Mouse (Mus musculus) heart, embryonic 11.5 days (tissue): ENCODE measurements around the gene Unc13d. TPM values are rescaled to one million over a fixed set of nuclear protein-coding genes. Genes with fewer than 3 reads are reported as not detected.

ENCODE experiments used
- ATAC-seq: fragments of 200-750 bp; cut with Nextera tagmentation; replicated peaks from 2 replicates; pipeline ENCODE4 v1.8.0; 2017; ENCODE audit warnings: moderate library complexity; ENCODE audit not compliant: insufficient number of reproducible peaks, low FRiP score, low TSS enrichment
- H3K27ac ChIP-seq: fragments of 300-500 bp; sonication (generic); 2 replicates; pipeline ENCODE4 v1.5.1; 2014; ENCODE audit warnings: mild to moderate bottlenecking, low read depth, low read length
- H3K27me3 ChIP-seq: fragments of 300-500 bp; sonication (generic); 2 replicates; pipeline ENCODE4 v1.6.1; 2014; ENCODE audit warnings: mild to moderate bottlenecking, low read length, mixed read lengths; ENCODE audit not compliant: control insufficient read depth, insufficient read depth
- H3K36me3 ChIP-seq: fragments of 300-500 bp; sonication (generic); 2 replicates; pipeline ENCODE4 v1.6.1; 2014; ENCODE audit warnings: mild to moderate bottlenecking, low read length, moderate library complexity, mixed read lengths; ENCODE audit not compliant: control insufficient read depth, insufficient read depth
- H3K4me1 ChIP-seq: fragments of 300-500 bp; sonication (generic); 2 replicates; pipeline ENCODE4 v1.6.1; 2014; ENCODE audit warnings: low read length; ENCODE audit not compliant: control insufficient read depth, insufficient read depth
- H3K4me2 ChIP-seq: fragments of 300-500 bp; sonication (generic); 2 replicates; pipeline ENCODE4 v1.6.1; 2014; ENCODE audit warnings: mild to moderate bottlenecking, moderate library complexity
- H3K4me3 ChIP-seq: fragments of 300-500 bp; sonication (generic); 2 replicates; pipeline ENCODE4 v1.5.1; 2014; ENCODE audit warnings: low read depth, low read length
- H3K9ac ChIP-seq: fragments of 300-500 bp; sonication (generic); 2 replicates; pipeline ENCODE4 v1.6.1; 2014; ENCODE audit warnings: mild to moderate bottlenecking, low read depth, low read length, moderate library complexity
- H3K9me3 ChIP-seq: fragments of 300-500 bp; sonication (generic); replicated peaks from 2 replicates; pipeline ENCODE4 v1.6.1; 2016; ENCODE audit warnings: low read length; ENCODE audit not compliant: control insufficient read depth
- WGBS: fragments of 180-500 bp; shearing (Covaris S2); extraction: QIAGEN DNeasy Blood & Tissue Kit; methylation state at CpG from one replicate; pipeline ENCODE4 v1.1.7; 2014; ENCODE audit not compliant: insufficient replicate concordance; 5-methylcytosine and 5-hydroxymethylcytosine counted together
- polyA plus RNA-seq: library from polyadenylated mRNA; unstranded; fragments of >200 nt; fragmentation: Nextera tagmentation; extraction: Ambion mirVana; gene quantifications from 2 replicates; pipeline ENCODE4 v1.2.1, GENCODE M21; 2014

Gene Unc13d
- polyA plus RNA-seq, 1 experiment from 2014 or later, result 2.6 TPM

DNA sequence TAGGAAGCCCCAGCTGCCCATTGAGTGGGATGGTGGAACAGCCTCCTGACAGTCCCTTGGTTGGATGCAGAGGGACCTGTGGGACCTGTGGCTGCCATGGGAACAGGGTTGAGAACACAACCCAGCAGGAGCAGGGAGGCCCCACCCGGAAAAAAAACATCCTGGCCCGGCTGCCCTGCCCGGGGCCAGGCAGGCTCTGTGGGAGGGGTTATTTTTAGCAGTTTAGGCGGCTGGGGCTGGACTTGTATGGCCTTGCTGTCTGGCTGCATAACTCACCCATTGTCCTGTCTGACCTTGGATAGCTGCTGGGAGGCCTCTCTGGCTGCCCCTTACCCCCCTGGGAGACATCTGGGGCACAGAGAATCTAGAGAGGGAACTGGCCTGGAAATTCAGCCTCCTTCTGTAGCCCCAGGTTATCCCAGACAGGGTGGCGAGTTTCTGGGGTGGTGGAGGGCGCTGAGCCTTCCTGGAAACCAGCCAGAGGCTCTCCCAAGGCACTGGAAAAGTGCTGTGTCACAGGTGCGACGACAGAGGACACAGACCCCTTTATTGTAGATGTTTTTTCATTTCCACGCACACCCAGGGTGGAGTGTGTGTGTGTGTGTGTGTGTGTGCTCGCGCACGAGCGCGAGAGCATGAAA lies 26.4 kb upstream of the Unc13d start:
- peak overlapping the region; percentile 96 for H3K27ac ChIP-seq
- H3K4me1 ChIP-seq, result peaks cover 86% of the 10 kb centered on the region
- H3K4me3 ChIP-seq, result no peak overlapping the region
- H3K27me3 ChIP-seq, result peaks cover 12% of the 10 kb centered on the region
- H3K9ac ChIP-seq, result peak overlapping the region; percentile 65
- no peaks in the 10 kb centered on the region for H3K36me3 ChIP-seq
- H3K4me2 ChIP-seq, result peak overlapping the region; percentile 24
- 32% methylated on average over 14 of the region's 14 CpGs for WGBS
- no peaks in the 10 kb centered on the region for H3K9me3 ChIP-seq
- ATAC-seq, result peak; percentile 74

DNA sequence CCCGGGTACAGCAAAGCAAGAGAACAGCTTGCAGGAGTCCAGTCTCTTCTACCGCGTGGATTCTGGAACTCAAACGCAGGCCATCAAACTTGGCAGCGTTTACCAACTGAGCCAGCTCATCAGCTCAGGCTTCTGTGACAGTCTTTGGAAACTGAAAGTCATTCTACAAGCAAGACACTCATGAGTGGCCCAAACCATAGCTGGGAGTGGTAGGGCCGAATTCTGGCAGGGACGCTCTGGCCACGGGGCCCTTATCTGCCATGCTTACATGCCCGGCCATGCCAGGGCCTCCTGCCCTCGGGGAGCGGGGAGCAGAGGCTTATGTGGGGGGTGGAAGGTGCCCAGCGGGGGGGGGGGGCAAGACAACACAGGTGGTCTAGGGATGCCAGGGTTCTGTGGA lies 25.8 kb upstream of the Unc13d start:
- 48% methylated on average over 12 of the region's 12 CpGs for WGBS
- H3K9ac ChIP-seq, result peak overlapping the region; percentile 34; the same call in 1 of the 2 replicates
- H3K4me1 ChIP-seq, result peaks cover 89% of the 10 kb centered on the region
- no peaks in the 10 kb centered on the region for H3K9me3 ChIP-seq
- peak overlapping the region; percentile 24; the same call in 1 of the 2 replicates for H3K4me2 ChIP-seq
- peak overlapping the region; percentile 96 for H3K27ac ChIP-seq
- peaks cover 12% of the 10 kb centered on the region for H3K27me3 ChIP-seq
- H3K4me3 ChIP-seq, result no peak overlapping the region
- H3K36me3 ChIP-seq, result no peaks in the 10 kb centered on the region
- ATAC-seq, result no peak

DNA sequence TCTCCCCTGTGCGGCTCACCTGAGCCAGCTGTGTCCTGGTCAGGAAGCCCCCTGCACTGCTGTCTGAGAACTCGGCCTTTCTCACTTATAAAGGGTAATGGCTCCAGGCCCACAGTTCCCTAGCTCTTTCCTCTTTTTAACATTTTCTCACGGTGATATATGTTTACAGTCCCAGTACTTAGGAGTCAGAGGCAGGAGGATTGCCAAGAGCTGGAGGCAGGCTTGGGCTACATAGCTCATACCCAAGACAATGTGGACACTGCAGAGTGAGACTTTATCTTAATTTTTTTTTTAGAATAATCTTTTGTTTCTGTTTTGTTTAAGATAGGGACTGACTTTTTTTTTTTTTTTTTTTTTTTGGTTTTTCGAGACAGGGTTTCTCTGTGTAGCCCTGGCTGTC lies 24.7 kb upstream of the Unc13d start:
- no peaks in the 10 kb centered on the region for H3K9me3 ChIP-seq
- ATAC-seq, result no peak
- peaks cover 82% of the 10 kb centered on the region for H3K4me1 ChIP-seq
- peak overlapping the region; percentile 56 for H3K9ac ChIP-seq
- no peak overlapping the region for H3K4me3 ChIP-seq
- WGBS, result 53% methylated on average over 3 of the region's 4 CpGs
- H3K4me2 ChIP-seq, result no peak overlapping the region
- peaks cover 3% of the 10 kb centered on the region; the same call in 1 of the 2 replicates for H3K27me3 ChIP-seq
- H3K27ac ChIP-seq, result peak overlapping the region; percentile 92
- H3K36me3 ChIP-seq, result no peaks in the 10 kb centered on the region

DNA sequence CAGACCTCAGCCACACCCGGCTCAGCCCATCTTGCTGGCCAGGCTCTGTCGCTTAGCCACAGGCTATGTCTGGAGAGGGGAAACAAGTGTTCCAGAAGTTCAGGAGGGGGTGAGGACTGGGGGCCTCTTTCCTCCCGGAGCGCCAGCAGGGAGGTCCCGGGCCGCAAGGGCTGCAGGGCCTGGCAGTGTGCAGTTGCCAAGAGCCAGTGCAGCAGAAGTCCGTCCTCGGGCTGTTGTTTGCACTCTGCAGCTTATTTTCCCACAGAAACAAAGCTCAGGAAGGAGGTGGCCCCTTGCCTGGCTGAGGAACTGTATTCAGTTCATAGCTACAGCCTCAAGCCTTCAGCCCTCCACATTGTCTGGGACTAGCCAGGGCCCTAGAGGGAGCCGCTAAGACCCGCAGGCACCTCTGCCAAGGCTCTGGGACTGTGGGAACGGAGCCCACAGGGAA lies 24.2 kb upstream of the Unc13d start:
- H3K27ac ChIP-seq, result peak overlapping the region; percentile 92
- peak overlapping the region; percentile 56 for H3K9ac ChIP-seq
- H3K4me1 ChIP-seq, result peaks cover 77% of the 10 kb centered on the region
- no peak overlapping the region for H3K4me3 ChIP-seq
- no peaks in the 10 kb centered on the region for H3K36me3 ChIP-seq
- ATAC-seq, result peak; percentile 6; the same call in 1 of the 2 replicates
- 42% methylated on average over 11 of the region's 11 CpGs for WGBS
- H3K9me3 ChIP-seq, result no peaks in the 10 kb centered on the region
- H3K4me2 ChIP-seq, result peak overlapping the region; percentile 20; the same call in 1 of the 2 replicates
- no peaks in the 10 kb centered on the region; the same call in 1 of the 2 replicates for H3K27me3 ChIP-seq

DNA sequence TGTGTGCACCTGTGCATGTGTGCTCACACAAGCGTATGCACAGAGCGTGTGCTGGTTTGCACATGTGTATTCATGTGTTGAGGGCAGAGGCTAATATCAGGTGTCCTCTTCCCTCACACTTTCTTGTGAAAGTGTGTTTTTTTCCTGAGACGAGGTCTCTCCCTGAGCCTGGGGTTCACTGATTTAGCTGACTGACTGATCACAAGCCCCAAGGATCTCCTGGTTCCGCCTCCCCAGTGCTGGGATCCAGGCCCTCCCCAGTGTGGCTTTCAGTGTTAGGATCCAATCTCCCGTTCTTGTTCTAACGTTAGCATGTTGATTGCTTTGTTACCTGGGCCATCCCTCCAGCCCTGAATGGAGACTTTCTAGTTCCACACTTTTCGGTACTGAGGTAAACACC lies 23.1 kb upstream of the Unc13d start:
- 75% methylated on average over 7 of the region's 7 CpGs for WGBS

DNA sequence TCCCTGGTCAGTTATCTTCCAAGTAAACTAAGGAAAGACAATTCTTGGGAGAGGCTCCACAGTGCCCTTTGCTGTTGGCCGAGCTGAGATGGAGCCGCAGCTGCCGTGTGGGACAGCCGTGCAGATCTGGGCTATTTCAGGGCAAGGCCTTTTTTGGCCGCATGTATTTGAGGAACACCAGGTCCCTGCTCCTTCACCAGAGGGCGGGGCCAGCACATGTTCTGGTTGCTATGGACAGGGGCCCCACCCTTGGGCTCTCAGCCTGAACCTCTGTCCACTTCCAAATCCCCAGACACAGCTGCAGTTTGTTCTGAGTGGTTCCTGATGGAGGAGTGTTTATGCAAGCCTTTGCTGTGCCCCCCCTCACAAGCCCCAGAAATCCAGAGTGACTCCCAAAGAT lies 22.6 kb upstream of the Unc13d start:
- ATAC-seq, result no peak

More for the DNA sequence above, 23.1 kb upstream of the Unc13d start:
- H3K4me2 ChIP-seq, result no peak overlapping the region
- H3K4me1 ChIP-seq, result peaks cover 66% of the 10 kb centered on the region
- H3K9me3 ChIP-seq, result no peaks in the 10 kb centered on the region
- ATAC-seq, result no peak
- peak overlapping the region; percentile 43 for H3K9ac ChIP-seq
- H3K4me3 ChIP-seq, result no peak overlapping the region
- H3K27ac ChIP-seq, result peak overlapping the region; percentile 92
- H3K27me3 ChIP-seq, result no peaks in the 10 kb centered on the region
- H3K36me3 ChIP-seq, result no peaks in the 10 kb centered on the region

DNA sequence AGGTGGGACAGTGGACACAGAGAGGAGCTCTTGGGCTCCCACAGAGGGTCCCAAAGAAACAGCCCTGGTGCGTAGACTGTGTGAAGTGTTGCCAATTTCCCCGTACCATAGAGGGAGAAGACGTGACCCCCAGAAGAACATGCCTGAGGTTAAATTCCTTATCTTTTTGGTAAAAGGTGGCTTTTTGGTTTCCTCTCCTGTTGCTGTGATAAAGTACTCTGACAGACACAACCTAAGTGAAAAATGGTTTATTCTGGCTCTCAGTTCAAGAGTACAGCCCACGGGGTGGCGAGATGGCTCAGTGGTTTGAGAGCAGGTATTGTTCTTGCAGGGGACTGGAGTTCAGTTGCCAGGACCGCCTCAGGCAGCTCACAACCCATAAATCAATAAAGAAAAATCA lies 21.7 kb upstream of the Unc13d start:
- peaks cover 56% of the 10 kb centered on the region for H3K4me1 ChIP-seq
- H3K27ac ChIP-seq, result peak overlapping the region; percentile 92
- 85% methylated on average over 6 of the region's 6 CpGs for WGBS
- no peak overlapping the region for H3K9ac ChIP-seq
- H3K9me3 ChIP-seq, result no peaks in the 10 kb centered on the region
- H3K27me3 ChIP-seq, result no peaks in the 10 kb centered on the region
- no peak overlapping the region for H3K4me3 ChIP-seq
- no peak overlapping the region for H3K4me2 ChIP-seq
- H3K36me3 ChIP-seq, result no peaks in the 10 kb centered on the region
- ATAC-seq, result no peak

More for the DNA sequence above, 22.6 kb upstream of the Unc13d start:
- H3K36me3 ChIP-seq, result no peaks in the 10 kb centered on the region
- peaks cover 62% of the 10 kb centered on the region for H3K4me1 ChIP-seq
- H3K4me3 ChIP-seq, result no peak overlapping the region
- H3K9ac ChIP-seq, result peak overlapping the region; percentile 43
- H3K9me3 ChIP-seq, result no peaks in the 10 kb centered on the region
- H3K4me2 ChIP-seq, result no peak overlapping the region; the same call in 1 of the 2 replicates
- 39% methylated on average over 6 of the region's 6 CpGs for WGBS
- no peaks in the 10 kb centered on the region for H3K27me3 ChIP-seq
- peak overlapping the region; percentile 92 for H3K27ac ChIP-seq

DNA sequence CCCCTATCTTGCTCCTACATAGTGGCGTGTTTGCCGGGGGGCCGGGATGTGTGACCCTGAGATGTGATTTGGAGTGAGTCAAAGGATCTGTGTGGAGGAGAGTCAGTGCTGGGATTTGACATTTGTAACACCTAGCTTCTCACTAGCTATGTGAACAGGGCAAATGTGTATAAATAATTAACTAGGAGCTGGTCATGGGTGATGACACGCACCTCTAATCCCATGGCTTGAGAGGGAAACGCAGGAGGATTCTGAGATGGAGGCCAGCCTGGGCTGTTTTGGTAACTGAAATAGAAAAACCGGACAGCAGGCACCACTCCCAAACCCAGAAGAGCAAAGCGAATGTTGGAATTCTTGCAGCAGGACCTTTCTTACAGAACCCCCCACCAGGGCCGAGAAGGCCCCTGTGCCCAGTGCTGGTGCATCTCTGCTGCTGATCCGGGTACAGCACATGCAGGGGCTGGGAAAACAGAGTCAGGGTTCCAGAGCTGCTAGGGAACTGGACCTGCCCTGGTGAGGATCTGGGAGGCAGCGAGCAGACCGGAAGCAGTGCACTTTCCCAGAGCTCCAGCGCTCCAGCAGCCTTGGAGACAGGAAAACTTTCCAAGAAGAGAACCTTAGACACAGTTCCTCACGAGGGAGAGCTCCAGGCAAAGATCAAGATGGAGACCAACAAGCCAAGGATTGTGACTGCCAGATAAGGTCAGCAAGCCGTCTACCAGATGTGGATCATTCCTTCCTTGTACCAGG lies 21.1 kb upstream of the Unc13d start:
- Histone ChIP-seq H3K4me3 (no peak overlapping the region), H3K9ac (no peak overlapping the region), H3K36me3 (no peaks in the 10 kb centered on the region), H3K4me2 (no peak overlapping the region), H3K27ac (peak overlapping the region; percentile 92), H3K9me3 (no peaks in the 10 kb centered on the region), H3K4me1 (peaks cover 51% of the 10 kb centered on the region), H3K27me3 (no peaks in the 10 kb centered on the region)
- 65% methylated on average over 14 of the region's 14 CpGs for WGBS
- no peak for ATAC-seq
